Mouse (Mus musculus) MEL (cell line): ENCODE measurements around the gene Mfap4.

Source experiments
- ELF1 ChIP-seq: IDR thresholded peaks from 2 replicates; pipeline ENCODE4 v1.6.1; 2014; ENCODE audit warnings: low read depth, mild to moderate bottlenecking, inconsistent platforms, low read length, improper control_type of control experiment, moderate library complexity
- GATA1 ChIP-seq: IDR thresholded peaks from 2 replicates; pipeline ENCODE4 v1.6.1; 2011; ENCODE audit warnings: low read depth, low read length, improper control_type of control experiment
- MAX ChIP-seq: IDR thresholded peaks from 2 replicates; pipeline ENCODE4 v1.6.1; 2011; ENCODE audit warnings: low read length, improper control_type of control experiment
- POLR2A ChIP-seq, 2 experiments: IDR thresholded peaks; 2 replicates each; pipeline ENCODE4 v1.6.1; 2011 to 2012; ENCODE audit warnings: low read length in 2 of 2, mild to moderate bottlenecking in 2 of 2, control low read depth in 1 of 2, improper control_type of control experiment in 1 of 2, low read depth in 1 of 2, moderate library complexity in 1 of 2; ENCODE audit not compliant: control insufficient read depth in 1 of 2, insufficient read depth in 1 of 2, poor library complexity in 1 of 2
- SIN3A ChIP-seq: IDR thresholded peaks from 2 replicates; pipeline ENCODE4 v1.6.1; 2012; ENCODE audit warnings: low read length, improper control_type of control experiment, inconsistent platforms

DNA sequence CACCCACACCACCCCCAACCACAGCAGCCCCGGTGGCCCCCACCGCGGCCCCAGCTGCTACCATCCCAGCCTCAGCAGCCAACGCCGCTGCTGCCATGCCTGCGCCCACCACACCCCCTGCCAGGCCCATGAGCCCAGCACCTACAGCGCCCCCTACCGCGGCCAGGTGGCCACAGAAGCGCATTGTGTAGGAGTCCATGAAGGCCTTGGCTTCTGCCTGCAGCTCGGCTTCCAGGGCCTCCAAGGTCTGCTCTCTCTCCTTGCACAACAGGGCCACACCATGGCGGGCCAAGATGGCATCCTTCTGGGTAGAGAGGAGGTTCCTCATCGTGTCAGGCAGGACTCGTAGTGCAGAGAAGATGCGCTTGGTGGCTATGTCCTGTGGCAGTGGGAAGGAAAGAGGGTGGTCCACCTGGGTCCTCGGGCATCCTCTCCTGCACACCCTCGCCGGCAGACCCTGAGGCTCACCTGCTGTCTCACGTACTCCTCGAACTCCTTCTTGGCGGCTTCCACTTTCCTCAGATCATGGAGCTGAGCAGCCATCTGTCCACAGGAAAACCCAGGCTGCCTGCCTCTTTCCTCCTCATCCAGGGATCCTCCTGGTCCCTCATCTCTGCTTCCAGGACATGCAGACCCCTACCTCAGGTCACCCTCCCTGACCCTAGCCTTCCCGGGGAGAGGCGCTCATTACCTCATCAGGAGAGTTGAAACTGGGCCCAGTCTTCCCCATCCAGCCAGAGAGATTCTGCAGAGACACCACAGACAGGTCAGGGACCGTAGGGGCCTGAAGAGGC lies 35.5 kb upstream of the Mfap4 start:
- TF ChIP-seq SIN3A = no peak
- no peak for TF ChIP-seq GATA1
- no peak for TF ChIP-seq MAX
- TF ChIP-seq POLR2A (IDR thresholded peaks at IDR 0.05; ENCODE audit: control insufficient read depth in 1 of 2, insufficient read depth in 1 of 2, low read depth in 1 of 2, low read length in 2 of 2, poor library complexity in 1 of 2) = no peak
- TF ChIP-seq ELF1 = no peak
